Mouse (Mus musculus): ENCODE measurements around the gene Vav2. TPM values are rescaled to one million over a fixed set of nuclear protein-coding genes. Genes with fewer than 3 reads are reported as not detected.

The Vav2 gene
- polyA plus RNA-seq, 1 experiment from 2014 or later = 9.2 TPM

DNA sequence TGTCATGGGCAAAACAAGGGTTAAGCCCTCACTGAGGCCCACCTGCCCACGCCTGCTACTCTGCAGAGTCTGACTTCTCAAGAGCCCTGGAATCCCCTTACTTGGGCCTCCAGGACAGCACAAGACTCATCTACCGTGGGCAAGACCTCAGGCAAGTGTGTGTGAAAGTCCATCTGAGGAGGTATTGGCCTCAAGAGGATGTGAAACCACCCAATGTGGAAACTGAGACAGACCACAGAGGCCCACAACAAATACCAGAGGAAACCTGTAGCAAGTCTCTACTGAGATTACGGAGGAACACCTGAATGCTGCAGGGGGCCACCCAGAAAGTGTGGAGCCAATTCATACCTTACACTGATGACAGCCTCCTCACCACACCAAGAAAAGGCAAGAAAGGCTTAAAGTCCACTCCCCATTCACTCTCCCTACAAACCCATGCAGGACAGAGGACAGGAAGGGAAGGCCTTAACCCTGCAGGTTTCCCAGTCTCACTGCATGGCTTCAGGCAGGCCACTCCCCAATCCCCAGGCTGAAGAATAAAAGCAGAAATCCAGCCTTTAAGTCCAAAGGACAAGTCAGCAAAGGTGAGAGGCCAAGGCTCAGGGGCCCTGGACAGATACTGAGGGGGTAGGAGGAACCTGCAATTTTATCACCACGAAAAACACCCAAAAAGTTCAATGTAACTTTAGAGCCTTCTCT, 42.6 kb upstream of the Vav2 start:
- ATAC-seq = no peak

DNA sequence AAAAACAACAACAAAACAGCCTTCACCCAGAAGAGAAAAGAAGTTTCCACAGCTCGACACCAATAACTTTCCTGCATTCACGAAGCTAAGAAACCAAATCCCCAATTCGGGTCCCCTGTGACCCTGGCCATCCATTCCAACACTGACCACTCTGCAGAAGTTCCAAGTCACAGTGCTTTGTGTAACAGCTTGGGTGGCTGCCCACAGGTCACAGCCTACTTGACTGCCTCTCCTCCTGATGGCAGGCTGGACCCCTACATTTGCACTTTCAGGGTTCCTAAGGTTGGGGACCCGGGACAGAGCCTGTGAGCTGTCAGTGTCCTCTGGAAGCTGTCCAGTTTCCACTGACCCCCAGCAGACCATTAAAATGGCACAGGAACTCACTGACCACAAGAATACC, 36.1 kb upstream of the Vav2 start:
- WGBS = 92% methylated on average over 4 of the region's 4 CpGs
- no peak for ATAC-seq
- Histone ChIP-seq H3K27me3 (ENCODE audit: control insufficient read depth, insufficient read depth, low read depth, low read length) (no peaks in the 10 kb centered on the region), H3K27ac (ENCODE audit: low read length) (no peak overlapping the region), H3K36me3 (ENCODE audit: control insufficient read depth, insufficient read depth, low read length) (peaks cover 22% of the 10 kb centered on the region), H3K9me3 (replicated peaks; ENCODE audit: control insufficient read depth, low read length, poor library complexity, severe bottlenecking) (no peaks in the 10 kb centered on the region), H3K4me3 (ENCODE audit: low read depth, low read length) (no peak overlapping the region), H3K9ac (ENCODE audit: low read depth, low read length) (no peak overlapping the region), H3K4me1 (ENCODE audit: control insufficient read depth, insufficient read depth, low read length) (no peaks in the 10 kb centered on the region), H3K4me2 (ENCODE audit: low read length) (no peak overlapping the region)

More for the DNA sequence above, 42.6 kb upstream of the Vav2 start:
- WGBS = 79% methylated on average over 4 of the region's 4 CpGs
- Histone ChIP-seq H3K4me3 (ENCODE audit: low read depth, low read length) (no peak overlapping the region), H3K9ac (ENCODE audit: low read depth, low read length) (no peak overlapping the region), H3K4me1 (ENCODE audit: control insufficient read depth, insufficient read depth, low read length) (peaks cover 39% of the 10 kb centered on the region), H3K27me3 (ENCODE audit: control insufficient read depth, insufficient read depth, low read depth, low read length) (no peaks in the 10 kb centered on the region), H3K9me3 (replicated peaks; ENCODE audit: control insufficient read depth, low read length, poor library complexity, severe bottlenecking) (no peaks in the 10 kb centered on the region), H3K4me2 (ENCODE audit: low read length) (no peak overlapping the region), H3K36me3 (ENCODE audit: control insufficient read depth, insufficient read depth, low read length) (no peaks in the 10 kb centered on the region), H3K27ac (ENCODE audit: low read length) (no peak overlapping the region)

DNA sequence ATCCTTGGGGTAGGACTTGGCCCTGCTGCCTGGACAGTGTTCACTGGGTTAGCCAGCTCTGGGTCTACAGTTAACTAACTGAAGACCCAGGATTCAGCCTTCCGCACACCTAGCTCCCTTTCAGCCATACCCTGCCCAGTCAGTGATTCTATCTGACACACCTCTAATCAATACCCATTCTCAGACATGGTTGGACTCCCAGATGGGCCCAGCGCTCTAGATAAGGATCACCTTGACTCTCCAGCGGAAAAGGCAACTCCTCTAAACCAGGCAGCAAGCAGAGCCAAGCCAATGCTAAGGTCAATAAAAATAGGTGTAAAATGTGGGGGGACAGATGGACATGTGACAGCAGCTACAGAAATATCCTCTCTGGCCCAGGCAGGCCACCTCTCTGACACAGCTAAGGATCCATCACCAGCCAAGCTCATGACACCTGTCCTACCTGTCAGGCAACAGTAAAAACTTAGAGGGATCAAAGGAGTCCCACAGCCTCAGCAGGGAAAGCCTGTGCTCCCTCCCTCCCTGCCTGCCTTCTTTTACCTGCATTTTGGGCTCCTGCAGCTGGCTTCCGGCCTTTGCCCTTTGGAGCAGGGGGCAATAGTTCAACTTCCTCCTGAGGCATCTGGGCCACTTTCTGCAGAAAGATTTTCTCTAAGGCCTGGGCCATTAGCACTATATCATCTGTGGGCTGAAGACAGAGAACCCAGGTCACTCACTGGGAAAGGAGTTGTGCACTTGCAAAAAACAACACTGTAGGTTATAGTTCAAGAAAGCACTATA, 35.2 kb upstream of the Vav2 start:
- no peak for ATAC-seq
- H3K9me3 ChIP-seq (replicated peaks; ENCODE audit: control insufficient read depth, low read length, poor library complexity, severe bottlenecking) = no peaks in the 10 kb centered on the region
- no peak overlapping the region for H3K4me2 ChIP-seq (ENCODE audit: low read length)
- H3K4me3 ChIP-seq (ENCODE audit: low read depth, low read length) = no peak overlapping the region
- no peak overlapping the region for H3K27ac ChIP-seq (ENCODE audit: low read length)
- H3K4me1 ChIP-seq (ENCODE audit: control insufficient read depth, insufficient read depth, low read length) = no peaks in the 10 kb centered on the region
- H3K36me3 ChIP-seq (ENCODE audit: control insufficient read depth, insufficient read depth, low read length) = peaks cover 28% of the 10 kb centered on the region
- 93% methylated on average over 4 of the region's 4 CpGs for WGBS
- H3K9ac ChIP-seq (ENCODE audit: low read depth, low read length) = no peak overlapping the region
- no peaks in the 10 kb centered on the region for H3K27me3 ChIP-seq (ENCODE audit: control insufficient read depth, insufficient read depth, low read depth, low read length)

DNA sequence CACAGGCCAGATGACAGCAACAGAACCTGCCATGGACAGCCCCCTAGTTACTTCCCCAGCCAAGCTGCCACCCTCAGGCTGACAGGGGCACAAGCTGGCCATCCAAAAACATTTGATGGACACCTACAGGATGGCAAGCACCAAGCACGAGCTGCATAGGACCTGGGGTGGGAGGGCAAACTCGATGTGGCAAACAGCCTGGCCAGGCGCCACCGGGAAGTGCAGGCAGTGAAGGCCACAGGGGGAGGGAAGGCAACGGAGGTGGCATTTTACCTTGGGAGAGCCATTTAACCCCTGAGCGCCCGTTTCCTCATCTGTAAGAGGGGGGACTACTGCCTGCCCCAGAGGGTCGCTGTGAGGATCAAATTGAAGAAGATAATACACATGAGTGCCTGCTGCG, 33.8 kb upstream of the Vav2 start:
- no peaks in the 10 kb centered on the region for H3K27me3 ChIP-seq (ENCODE audit: control insufficient read depth, insufficient read depth, low read depth, low read length)
- peaks cover 37% of the 10 kb centered on the region for H3K36me3 ChIP-seq (ENCODE audit: control insufficient read depth, insufficient read depth, low read length)
- WGBS = 69% methylated on average over 9 of the region's 9 CpGs
- H3K4me2 ChIP-seq (ENCODE audit: low read length) = no peak overlapping the region
- no peaks in the 10 kb centered on the region for H3K4me1 ChIP-seq (ENCODE audit: control insufficient read depth, insufficient read depth, low read length)
- H3K4me3 ChIP-seq (ENCODE audit: low read depth, low read length) = no peak overlapping the region
- H3K9ac ChIP-seq (ENCODE audit: low read depth, low read length) = no peak overlapping the region
- no peaks in the 10 kb centered on the region for H3K9me3 ChIP-seq (replicated peaks; ENCODE audit: control insufficient read depth, low read length, poor library complexity, severe bottlenecking)
- no peak overlapping the region for H3K27ac ChIP-seq (ENCODE audit: low read length)
- no peak for ATAC-seq

DNA sequence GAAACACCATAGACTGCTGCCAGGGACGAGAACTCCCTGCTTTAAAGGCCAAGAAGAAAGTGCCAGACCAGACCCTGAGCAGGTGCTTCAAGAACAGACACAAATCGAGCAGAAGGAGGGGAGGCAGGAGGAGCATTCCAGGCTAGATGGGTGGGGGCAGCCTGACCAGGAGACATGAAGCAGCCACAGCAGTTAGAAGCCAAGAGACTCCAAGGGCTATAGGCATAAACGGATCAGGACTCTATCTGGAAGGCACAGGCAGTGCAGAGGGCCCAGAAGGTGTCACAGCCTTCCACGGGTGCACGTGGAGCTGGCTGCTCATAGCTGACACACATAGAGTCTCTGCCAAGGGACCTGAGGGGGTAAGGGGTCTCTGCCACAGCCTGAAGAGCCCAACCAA, 33.3 kb upstream of the Vav2 start:
- Histone ChIP-seq H3K36me3 (ENCODE audit: control insufficient read depth, insufficient read depth, low read length) (peaks cover 38% of the 10 kb centered on the region), H3K4me1 (ENCODE audit: control insufficient read depth, insufficient read depth, low read length) (no peaks in the 10 kb centered on the region), H3K27ac (ENCODE audit: low read length) (no peak overlapping the region), H3K9ac (ENCODE audit: low read depth, low read length) (no peak overlapping the region), H3K4me2 (ENCODE audit: low read length) (no peak overlapping the region), H3K9me3 (replicated peaks; ENCODE audit: control insufficient read depth, low read length, poor library complexity, severe bottlenecking) (no peaks in the 10 kb centered on the region), H3K27me3 (ENCODE audit: control insufficient read depth, insufficient read depth, low read depth, low read length) (no peaks in the 10 kb centered on the region), H3K4me3 (ENCODE audit: low read depth, low read length) (no peak overlapping the region)
- 95% methylated on average over 5 of the region's 5 CpGs for WGBS
- ATAC-seq = no peak

DNA sequence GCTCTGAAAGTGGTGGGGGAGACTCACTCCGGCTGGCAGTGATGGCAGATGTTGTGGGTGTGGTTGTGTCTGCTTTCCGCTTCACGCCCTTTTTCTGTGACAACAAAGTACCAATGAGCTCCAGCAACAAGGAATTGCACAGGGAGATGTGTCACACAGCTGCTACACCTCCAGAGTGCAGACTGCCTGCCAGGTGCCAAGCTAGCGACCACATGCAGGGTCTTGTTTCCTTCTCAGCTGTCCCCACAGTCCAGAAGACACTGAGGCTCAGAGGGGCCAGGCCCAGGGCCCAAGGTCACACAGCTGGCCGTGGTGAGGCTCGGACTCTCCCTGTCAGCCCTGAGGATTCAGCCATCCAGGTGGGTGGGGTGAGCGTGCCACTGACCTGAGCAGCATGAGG, 32.9 kb upstream of the Vav2 start:
- H3K4me1 ChIP-seq (ENCODE audit: control insufficient read depth, insufficient read depth, low read length) = no peaks in the 10 kb centered on the region
- no peak overlapping the region for H3K4me3 ChIP-seq (ENCODE audit: low read depth, low read length)
- no peaks in the 10 kb centered on the region for H3K9me3 ChIP-seq (replicated peaks; ENCODE audit: control insufficient read depth, low read length, poor library complexity, severe bottlenecking)
- no peak overlapping the region for H3K4me2 ChIP-seq (ENCODE audit: low read length)
- no peaks in the 10 kb centered on the region for H3K27me3 ChIP-seq (ENCODE audit: control insufficient read depth, insufficient read depth, low read depth, low read length)
- H3K9ac ChIP-seq (ENCODE audit: low read depth, low read length) = no peak overlapping the region
- peaks cover 41% of the 10 kb centered on the region for H3K36me3 ChIP-seq (ENCODE audit: control insufficient read depth, insufficient read depth, low read length)
- H3K27ac ChIP-seq (ENCODE audit: low read length) = no peak overlapping the region
- 92% methylated on average over 7 of the region's 7 CpGs for WGBS
- no peak for ATAC-seq

DNA sequence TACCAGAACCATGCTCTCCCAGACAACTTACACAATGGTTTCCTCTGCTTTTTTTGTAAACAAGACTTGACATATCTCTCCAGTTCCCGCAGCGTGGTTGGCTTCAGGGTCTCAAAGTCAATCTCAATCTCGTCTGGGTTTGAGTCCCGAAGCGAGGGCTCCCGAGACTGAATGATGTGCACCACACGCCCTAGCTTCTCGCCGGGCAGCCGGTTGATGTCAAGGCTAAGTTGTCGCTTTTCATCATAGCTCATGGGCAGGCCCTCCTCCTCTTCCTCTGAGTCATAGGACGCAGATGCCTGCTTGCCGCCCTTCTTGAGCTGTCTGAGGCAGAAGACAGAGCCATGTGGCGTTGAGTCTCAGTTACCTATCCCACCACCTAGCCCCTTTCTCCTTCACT, 23.4 kb upstream of the Vav2 start:
- Histone ChIP-seq H3K36me3 (ENCODE audit: control insufficient read depth, insufficient read depth, low read length) (peaks cover 51% of the 10 kb centered on the region), H3K4me3 (ENCODE audit: low read depth, low read length) (no peak overlapping the region), H3K27me3 (ENCODE audit: control insufficient read depth, insufficient read depth, low read depth, low read length) (no peaks in the 10 kb centered on the region), H3K4me1 (ENCODE audit: control insufficient read depth, insufficient read depth, low read length) (no peaks in the 10 kb centered on the region), H3K27ac (ENCODE audit: low read length) (no peak overlapping the region), H3K9ac (ENCODE audit: low read depth, low read length) (no peak overlapping the region), H3K9me3 (replicated peaks; ENCODE audit: control insufficient read depth, low read length, poor library complexity, severe bottlenecking) (no peaks in the 10 kb centered on the region), H3K4me2 (ENCODE audit: low read length) (no peak overlapping the region)
- no peak for ATAC-seq
- WGBS = 93% methylated on average over 14 of the region's 14 CpGs

DNA sequence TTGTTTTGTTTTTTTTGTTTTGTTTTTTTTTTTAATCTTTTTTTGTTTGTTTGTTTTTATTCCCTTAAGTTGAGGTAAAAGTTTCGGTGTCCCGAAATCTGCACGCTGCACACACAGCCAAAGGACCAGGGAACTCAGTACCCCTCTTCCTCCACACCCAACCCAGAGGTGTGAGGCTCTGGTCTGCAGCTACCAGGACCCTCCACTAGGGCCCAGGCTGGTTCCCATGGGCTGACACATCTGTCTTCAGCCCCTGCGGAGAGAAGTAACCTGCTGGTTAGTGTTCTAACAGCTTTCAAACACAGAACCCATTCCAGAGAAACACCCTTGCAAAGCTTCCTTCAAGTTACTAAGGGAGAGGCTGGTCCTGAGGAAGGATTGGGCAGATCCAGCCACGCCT, 20.9 kb upstream of the Vav2 start:
- no peak overlapping the region for H3K9ac ChIP-seq (ENCODE audit: low read depth, low read length)
- H3K27me3 ChIP-seq (ENCODE audit: control insufficient read depth, insufficient read depth, low read depth, low read length) = no peaks in the 10 kb centered on the region
- no peak overlapping the region for H3K27ac ChIP-seq (ENCODE audit: low read length)
- no peak overlapping the region for H3K4me2 ChIP-seq (ENCODE audit: low read length)
- peaks cover 35% of the 10 kb centered on the region for H3K36me3 ChIP-seq (ENCODE audit: control insufficient read depth, insufficient read depth, low read length)
- 91% methylated on average over 5 of the region's 5 CpGs for WGBS
- no peak overlapping the region for H3K4me3 ChIP-seq (ENCODE audit: low read depth, low read length)
- ATAC-seq = no peak
- no peaks in the 10 kb centered on the region for H3K9me3 ChIP-seq (replicated peaks; ENCODE audit: control insufficient read depth, low read length, poor library complexity, severe bottlenecking)
- peaks cover 11% of the 10 kb centered on the region for H3K4me1 ChIP-seq (ENCODE audit: control insufficient read depth, insufficient read depth, low read length)

DNA sequence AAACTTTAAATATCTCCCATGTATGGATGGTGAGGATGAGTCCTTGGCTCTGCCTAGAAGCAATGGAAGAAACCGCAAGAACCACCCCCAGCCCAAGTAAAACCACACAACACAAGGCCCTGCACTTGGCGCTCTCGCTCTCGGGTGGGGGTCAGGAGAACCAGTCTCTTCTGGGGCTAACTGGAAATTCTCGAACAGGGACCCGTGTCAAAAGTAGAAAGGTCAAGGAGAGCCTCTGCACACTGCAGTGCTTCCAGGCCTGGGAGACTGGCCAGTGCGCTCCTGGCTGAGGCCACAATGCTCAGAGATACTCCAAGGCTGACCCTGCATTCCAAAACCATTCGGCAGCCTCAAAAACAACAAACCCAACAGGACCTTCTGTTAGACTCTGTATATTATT, 20.0 kb upstream of the Vav2 start:
- Histone ChIP-seq H3K27me3 (ENCODE audit: control insufficient read depth, insufficient read depth, low read depth, low read length) (no peaks in the 10 kb centered on the region), H3K9me3 (replicated peaks; ENCODE audit: control insufficient read depth, low read length, poor library complexity, severe bottlenecking) (no peaks in the 10 kb centered on the region), H3K4me2 (ENCODE audit: low read length) (no peak overlapping the region), H3K4me1 (ENCODE audit: control insufficient read depth, insufficient read depth, low read length) (peaks cover 12% of the 10 kb centered on the region), H3K9ac (ENCODE audit: low read depth, low read length) (no peak overlapping the region), H3K27ac (ENCODE audit: low read length) (no peak overlapping the region), H3K4me3 (ENCODE audit: low read depth, low read length) (no peak overlapping the region), H3K36me3 (ENCODE audit: control insufficient read depth, insufficient read depth, low read length) (peaks cover 30% of the 10 kb centered on the region)
- ATAC-seq = no peak
- WGBS = 97% methylated on average over 8 of the region's 8 CpGs

All from midbrain, embryonic 16.5 days (tissue).